8 mouse cellular contexts compared by ENCODE assay signal in genomic region chr13:37477749-37478548, GRCm38 (mm10).
DNase-seq lines count a peak whose midpoint lies in the region; ATAC-seq and TF ChIP-seq lines count a peak whose summit lies in the region.

No protein-coding gene starts in this region.

- no peaks in the 10 kb centered on the region for H3K36me3 ChIP-seq in heart, adult 2 months (ENCODE audit: control insufficient read depth, insufficient read depth, low read length)
- H3K36me3 ChIP-seq in heart, embryonic 13.5 days = no peaks in the 10 kb centered on the region
- H3K36me3 ChIP-seq in stomach, embryonic 14.5 days (ENCODE audit: control insufficient read depth, insufficient read depth, low read length) = no peaks in the 10 kb centered on the region

- H3K9ac ChIP-seq in heart, adult 2 months (ENCODE audit: low read depth, low read length) = peak overlapping the region; percentile 42
- peak overlapping the region; percentile 74 for H3K9ac ChIP-seq in heart, embryonic 13.5 days
- peak overlapping the region; percentile 15; the same call in 1 of the 2 replicates for H3K9ac ChIP-seq in stomach, embryonic 14.5 days (replicated peaks; ENCODE audit: low read depth, low read length)

- TF ChIP-seq CTCF in heart, adult 2 months (IDR thresholded peaks at IDR 0.05) = no peak
- no peak for TF ChIP-seq CTCF in bone marrow macrophage, adult 2 months (IDR thresholded peaks at IDR 0.05; ENCODE audit: low read depth, low read length)

- intact Hi-C loops in heart, adult 2 months (cut with DNase I) = loop anchor here (5.0 kb wide), 1 partner anchor 34 kb away; no protein-coding TSS in a partner anchor

- no peaks in the 10 kb centered on the region for H3K27me3 ChIP-seq in heart, adult 2 months (ENCODE audit: control insufficient read depth, insufficient read depth, low read length)
- no peaks in the 10 kb centered on the region for H3K27me3 ChIP-seq in heart, embryonic 13.5 days (replicated peaks)
- no peaks in the 10 kb centered on the region for H3K27me3 ChIP-seq in stomach, embryonic 14.5 days (ENCODE audit: control insufficient read depth, insufficient read depth, low read length)

- H3K79me2 ChIP-seq in heart, adult 2 months (replicated peaks; ENCODE audit: control insufficient read depth, insufficient read depth, low read length) = no peaks in the 10 kb centered on the region

- TF ChIP-seq EP300 in heart, adult 2 months (IDR thresholded peaks at IDR 0.05; ENCODE audit: insufficient read depth, low read depth, low read length) = no peak

- peak; percentile 48 for ATAC-seq in heart, embryonic 13.5 days (ENCODE audit: extremely low read depth, insufficient number of reproducible peaks, low FRiP score, low TSS enrichment)
- peak; percentile 81 for ATAC-seq in stomach, embryonic 14.5 days (ENCODE audit: insufficient number of reproducible peaks, insufficient read depth, low FRiP score, low read depth)

- peaks cover 11% of the 10 kb centered on the region for H3K4me1 ChIP-seq in heart, adult 2 months (ENCODE audit: control insufficient read depth, insufficient read depth, low read length)
- peaks cover 14% of the 10 kb centered on the region for H3K4me1 ChIP-seq in bone marrow macrophage, adult 2 months (ENCODE audit: control insufficient read depth, insufficient read depth, low read length)
- peaks cover 48% of the 10 kb centered on the region for H3K4me1 ChIP-seq in heart, embryonic 13.5 days
- peaks cover 27% of the 10 kb centered on the region for H3K4me1 ChIP-seq in stomach, embryonic 14.5 days (ENCODE audit: control insufficient read depth, insufficient read depth, low read length)

- TF ChIP-seq POLR2A in heart, adult 2 months (IDR thresholded peaks at IDR 0.05; ENCODE audit: insufficient read depth, low read depth, low read length) = peak; percentile 72
- TF ChIP-seq POLR2A in bone marrow macrophage, adult 2 months (IDR thresholded peaks at IDR 0.05; ENCODE audit: borderline replicate concordance, low read depth, low read length) = no peak

- H3K4me3 ChIP-seq in heart, adult 2 months = no peak overlapping the region
- H3K4me3 ChIP-seq in bone marrow macrophage, adult 2 months (ENCODE audit: insufficient read depth, low read length) = peak overlapping the region; percentile 2; the same call in 1 of the 2 replicates
- H3K4me3 ChIP-seq in heart, embryonic 13.5 days = peak overlapping the region; percentile 42
- H3K4me3 ChIP-seq in stomach, embryonic 14.5 days (ENCODE audit: low read depth, low read length) = peak overlapping the region; percentile 13; the same call in 1 of the 2 replicates

- H3K27ac ChIP-seq in heart, adult 2 months = peak overlapping the region; percentile 51
- no peak overlapping the region for H3K27ac ChIP-seq in bone marrow macrophage, adult 2 months (ENCODE audit: insufficient read depth, low read depth, low read length)
- peak overlapping the region; percentile 44 for H3K27ac ChIP-seq in heart, embryonic 13.5 days (replicated peaks)
- H3K27ac ChIP-seq in stomach, embryonic 14.5 days (ENCODE audit: low read length) = peak overlapping the region; percentile 82

- peak in 1 of 2 experiments; percentile 42 for DNase-seq in heart, adult 2 months
- no peak for DNase-seq in heart, adult 9 months (ENCODE audit: low spot score in 2 of 2)
- peak; percentile 85 for DNase-seq in kidney, postnatal 10 days
- DNase-seq in lung, postnatal 36 days = peak; percentile 85
- no peak for DNase-seq in spleen, adult 18-20 months

- H3K4me2 ChIP-seq in heart, embryonic 13.5 days = peak overlapping the region; percentile 68
- peak overlapping the region; percentile 46 for H3K4me2 ChIP-seq in stomach, embryonic 14.5 days (replicated peaks; ENCODE audit: low read depth, low read length)

- H3K9me3 ChIP-seq in heart, embryonic 13.5 days = no peaks in the 10 kb centered on the region
- H3K9me3 ChIP-seq in stomach, embryonic 14.5 days (ENCODE audit: control insufficient read depth, low read depth, low read length) = no peaks in the 10 kb centered on the region

- WGBS in heart, adult 2 months = 12% methylated on average over 14 of the region's 15 CpGs
- 5% methylated on average over 15 of the region's 15 CpGs for WGBS in heart, embryonic 13.5 days
- 2% methylated on average over 15 of the region's 15 CpGs for WGBS in stomach, embryonic 14.5 days

Comparison
In these comparisons a context has a peak if more than half of its experiments do, and no peak if none do; other contexts are left out.
1. DNase-seq: peak in kidney, postnatal 10 days (single experiment) and lung, postnatal 36 days (single experiment); none in heart, adult 9 months (0 of 2) and spleen, adult 18-20 months (0 of 2).
2. H3K9ac ChIP-seq: peak in every context shown above with its lines; median percentile 74 in heart, embryonic 13.5 days; 42 in heart, adult 2 months; 15 in stomach, embryonic 14.5 days.